ENCODE assay signal across 10 mouse cellular contexts in genomic region chr17:29044925-29045319, GRCm38 (mm10). TPM values are rescaled to one million over a fixed set of nuclear protein-coding genes. Genes with fewer than 3 reads are reported as not detected.
A peak's percentile ranks its signal among the peaks of the same experiment; 100 is the strongest.
DNase-seq lines count a peak whose midpoint lies in the region; TF ChIP-seq lines count a peak whose summit lies in the region.
"Had no signal": no experiment of that assay in that cellular context is flagged by ENCODE, and none has a peak within 500 bp of the region (broad histone marks: within the 10 kb centered on the region; RNA-seq: fewer than 3 reads in every experiment).

No protein-coding gene starts in this region.

- H3K27ac ChIP-seq in left cerebral cortex, adult 2 months = no peak overlapping the region
- H3K27ac ChIP-seq: limb, embryonic 13.5 days had no signal

- intact Hi-C loops in left cerebral cortex, adult 2 months (cut with DNase I) = loop anchor here (5.0 kb wide), 1 partner anchor 202 kb away; no protein-coding TSS in a partner anchor
- intact Hi-C loops in left cerebral cortex, postnatal 4 days (cut with DNase I) = loop anchor here (5.0 kb wide), 2 partner anchors 127 to 202 kb away; no protein-coding TSS in a partner anchor

- TF ChIP-seq CTCF in left cerebral cortex, adult 2 months (IDR thresholded peaks at IDR 0.05) = peak; percentile 80

- peak; percentile 56 for DNase-seq in adrenal gland, postnatal 14 days
- DNase-seq in adrenal gland, postnatal 4 days (ENCODE audit: low spot score in 2 of 2) = no peak
- DNase-seq in left cerebral cortex, adult 2 months (ENCODE audit: extremely low spot score in 1 of 2, low spot score in 2 of 2) = no peak
- no peak for DNase-seq in left cerebral cortex, postnatal 4 days
- DNase-seq in brain, adult 2 months (ENCODE audit: low read depth, low spot score) = peak; percentile 58
- DNase-seq in naive thymus-derived CD4-positive, alpha-beta T cell, adult 2 months (ENCODE audit: low read depth) = peak; percentile 81
- no peak for DNase-seq in spleen, postnatal 4 days (ENCODE audit: low spot score in 2 of 2)
- DNase-seq in gastrocnemius, postnatal 4 days (ENCODE audit: low spot score in 2 of 2) = no peak

- H3K4me3 ChIP-seq in left cerebral cortex, adult 2 months = no peak overlapping the region
- H3K4me3 ChIP-seq: erythroblast, embryonic 14.5 days; limb, embryonic 13.5 days had no signal

RNA-seq across cellular contexts. Expression of gene Srsf3, which starts 12.5 kb away (rescaled TPM):
- total RNA-seq in adrenal gland, postnatal 14 days (2021) = 167 and 224 TPM in 2 replicates
- total RNA-seq in adrenal gland, postnatal 4 days (2021) = 100 to 1,000 TPM; 235 to 271 TPM
- 100 to 1,000 TPM; 113 to 114 TPM for total RNA-seq in left cerebral cortex, adult 2 months (2021)
- total RNA-seq in left cerebral cortex, postnatal 4 days (2021) = 100 to 1,000 TPM; 220 to 228 TPM
- 100 to 1,000 TPM; 129 TPM for total RNA-seq in gastrocnemius, postnatal 4 days (2021)

RNA-seq across cellular contexts. Expression of gene Stk38, which starts 37.1 kb away (rescaled TPM):
- total RNA-seq in adrenal gland, postnatal 14 days (2021) = 55.0 and 73.5 TPM in 2 replicates
- total RNA-seq in adrenal gland, postnatal 4 days (2021) = 10 to 100 TPM; 90.2 to 94.9 TPM
- total RNA-seq in left cerebral cortex, adult 2 months (2021) = 10 to 100 TPM; 53.5 to 58.6 TPM
- 10 to 100 TPM; 83.3 to 93.2 TPM for total RNA-seq in left cerebral cortex, postnatal 4 days (2021)
- 10 to 100 TPM; 60.3 to 66.7 TPM for total RNA-seq in gastrocnemius, postnatal 4 days (2021)

RNA-seq across cellular contexts. Expression of gene Cdkn1a, which starts 45.9 kb away (rescaled TPM):
- 126 and 202 TPM in 2 replicates for total RNA-seq in adrenal gland, postnatal 14 days (2021)
- 10 to 100 TPM; 33.7 to 36.0 TPM for total RNA-seq in adrenal gland, postnatal 4 days (2021)
- 10 to 100 TPM; 40.6 to 64.4 TPM for total RNA-seq in left cerebral cortex, adult 2 months (2021)
- total RNA-seq in left cerebral cortex, postnatal 4 days (2021) = 10 to 100 TPM; 29.6 to 34.4 TPM
- 100 to 1,000 TPM; 138 to 142 TPM for total RNA-seq in gastrocnemius, postnatal 4 days (2021)

Comparison
In these comparisons a context has a peak if more than half of its experiments do, and no peak if none do; other contexts are left out.
1. DNase-seq: peak in adrenal gland, postnatal 14 days (single experiment), brain, adult 2 months (single experiment) and naive thymus-derived CD4-positive, alpha-beta T cell, adult 2 months (single experiment); none in adrenal gland, postnatal 4 days (0 of 2), left cerebral cortex, adult 2 months (0 of 2), left cerebral cortex, postnatal 4 days (single experiment), spleen, postnatal 4 days (0 of 2) and gastrocnemius, postnatal 4 days (0 of 2).